Mouse (Mus musculus): ENCODE data around the gene Nme2.

Gene Nme2

GRCm38 (mm10) chr11:93956159-93956558, at the start of gene Nme2:
Gene Nme2, minus strand, starts transcription at chr11:93956259.
- no peak for DNase-seq

GRCm38 (mm10) chr11:94003346-94003745, 47.3 kb upstream of the Nme2 start:
- DNase-seq = no peak

- no peak for DNase-seq
Observed at GRCm38 (mm10) chr11:93999276-93999675, 43.2 kb upstream of the Nme2 start.

- DNase-seq = peak; percentile 8 to 19
Observed at GRCm38 (mm10) chr11:93997141-93997775, 41.2 kb upstream of the Nme2 start.

- peak; percentile 55 to 64 for DNase-seq
Observed at GRCm38 (mm10) chr11:93996306-93997140, 40.5 kb upstream of the Nme2 start.

GRCm38 (mm10) chr11:93995720-93996305, 39.8 kb upstream of the Nme2 start, which contains the start of gene Spag9:
Gene Spag9, plus strand, starts transcription at chr11:93996091.
- peak; percentile 92 to 96 for DNase-seq

- DNase-seq = peak; percentile 59 to 76
Observed at GRCm38 (mm10) chr11:93995111-93995719, 39.2 kb upstream of the Nme2 start.

- DNase-seq = no peak
Observed at GRCm38 (mm10) chr11:93994531-93994930, 38.5 kb upstream of the Nme2 start.

GRCm38 (mm10) chr11:93988328-93989062, 32.4 kb upstream of the Nme2 start:
- DNase-seq = no peak

- DNase-seq = no peak
Observed at GRCm38 (mm10) chr11:93987625-93988327, 31.7 kb upstream of the Nme2 start.

- DNase-seq = no peak
Observed at GRCm38 (mm10) chr11:93987026-93987425, 31.0 kb upstream of the Nme2 start.

- DNase-seq = no peak
Observed at GRCm38 (mm10) chr11:93986298-93986697, 30.2 kb upstream of the Nme2 start.

- DNase-seq = no peak
Observed at GRCm38 (mm10) chr11:93985265-93985664, 29.2 kb upstream of the Nme2 start.

GRCm38 (mm10) chr11:93984619-93985018, 28.6 kb upstream of the Nme2 start:
- no peak for DNase-seq

GRCm38 (mm10) chr11:93979502-93980049, 23.5 kb upstream of the Nme2 start:
- DNase-seq = no peak

- no peak for DNase-seq
Observed at GRCm38 (mm10) chr11:93972951-93973350, 16.9 kb upstream of the Nme2 start.

- DNase-seq = no peak
Observed at GRCm38 (mm10) chr11:93969799-93970198, 13.7 kb upstream of the Nme2 start.

- no peak for DNase-seq
Observed at GRCm38 (mm10) chr11:93969171-93969570, 13.1 kb upstream of the Nme2 start.

- DNase-seq = no peak
Observed at GRCm38 (mm10) chr11:93968848-93969128, 12.7 kb upstream of the Nme2 start.

GRCm38 (mm10) chr11:93968005-93968847, 12.2 kb upstream of the Nme2 start, which contains the start of the genes Gm20390 and Nme1:
Gene Gm20390, minus strand, starts transcription at chr11:93968293.
Gene Nme1, minus strand, starts transcription at chr11:93968521.
- peak; percentile 96 to 99 for DNase-seq

GRCm38 (mm10) chr11:93967381-93967780, 11.3 kb upstream of the Nme2 start:
- peak; percentile 5 to 14 for DNase-seq
